Mouse (Mus musculus) heart, embryonic 10.5 days (tissue): ENCODE results near the gene Ugt1a1. TPM values are rescaled to one million over a fixed set of nuclear protein-coding genes. Genes with fewer than 3 reads are reported as not detected.
"Not testable (repeated sequence)": the region's sequence is repeated elsewhere in the genome, so short reads cannot be mapped to it uniquely, and the experiment has no call there.

Source experiments
- DNase-seq: peaks from one replicate; pipeline ENCODE4 v3.0.0-alpha.2; 2017; ENCODE audit warnings: low spot score
- H3K27ac ChIP-seq: fragments of 300-500 bp; sonication (generic); 2 replicates; pipeline ENCODE4 v1.5.1; 2016; ENCODE audit warnings: mild to moderate bottlenecking
- H3K27me3 ChIP-seq: fragments of 300-500 bp; sonication (generic); 2 replicates; pipeline ENCODE4 v1.6.1; 2016; ENCODE audit warnings: mild to moderate bottlenecking; ENCODE audit not compliant: poor library complexity, insufficient read depth, severe bottlenecking
- H3K36me3 ChIP-seq: fragments of 300-500 bp; sonication (generic); 2 replicates; pipeline ENCODE4 v1.6.1; 2016; ENCODE audit warnings: mild to moderate bottlenecking, moderate library complexity
- H3K4me1 ChIP-seq: fragments of 300-500 bp; sonication (generic); 2 replicates; pipeline ENCODE4 v1.6.1; 2016; ENCODE audit warnings: mild to moderate bottlenecking
- H3K4me3 ChIP-seq: fragments of 300-500 bp; sonication (generic); 2 replicates; pipeline ENCODE4 v1.5.1; 2016; ENCODE audit warnings: mild to moderate bottlenecking, moderate library complexity
- H3K9me3 ChIP-seq: fragments of 300-500 bp; sonication (generic); 2 replicates; pipeline ENCODE4 v1.6.1; 2016; ENCODE audit warnings: mild to moderate bottlenecking, moderate library complexity
- WGBS: fragments of 180-500 bp; shearing (Covaris S2); methylation state at CpG from one replicate; pipeline ENCODE4 v1.1.7; 2016; 5-methylcytosine and 5-hydroxymethylcytosine counted together
- polyA plus RNA-seq: library from polyadenylated mRNA; unstranded; fragments of >200 nt; fragmentation: Nextera tagmentation; extraction: Ambion mirVana; gene quantifications from 2 replicates; pipeline ENCODE4 v1.2.1, GENCODE M21; 2016

Ugt1a1 gene
- polyA plus RNA-seq, 1 experiment from 2014 or later = not detected

GRCm38 (mm10) chr1:88223011-88223515 lies 11.3 kb downstream of the Ugt1a1 start:
- not testable (repeated sequence) for H3K27ac ChIP-seq, H3K27me3 ChIP-seq, H3K4me3 ChIP-seq, H3K4me1 ChIP-seq, H3K36me3 ChIP-seq
- peaks cover 28% of the 10 kb centered on the region for H3K9me3 ChIP-seq
- DNase-seq = peak; percentile 79

GRCm38 (mm10) chr1:88223591-88223990 lies 11.8 kb downstream of the Ugt1a1 start:
- Histone ChIP-seq H3K9me3 (peaks cover 34% of the 10 kb centered on the region), H3K27ac (no peak overlapping the region), H3K4me1 (no peaks in the 10 kb centered on the region), H3K4me3 (no peak overlapping the region), H3K36me3 (no peaks in the 10 kb centered on the region), H3K27me3 (no peaks in the 10 kb centered on the region)
- WGBS = 44% methylated on average over 1 of the region's 1 CpGs
- DNase-seq = peak; percentile 86

GRCm38 (mm10) chr1:88224029-88224776 lies 12.4 kb downstream of the Ugt1a1 start:
- Histone ChIP-seq H3K4me1 (no peaks in the 10 kb centered on the region), H3K36me3 (no peaks in the 10 kb centered on the region), H3K27ac (no peak overlapping the region), H3K27me3 (no peaks in the 10 kb centered on the region), H3K4me3 (no peak overlapping the region), H3K9me3 (peaks cover 40% of the 10 kb centered on the region)
- 64% methylated on average over 2 of the region's 2 CpGs for WGBS
- DNase-seq = peak; percentile 80

- H3K4me3 ChIP-seq, H3K4me1 ChIP-seq, H3K27me3 ChIP-seq, H3K27ac ChIP-seq, H3K36me3 ChIP-seq: not testable (repeated sequence)
- peaks cover 51% of the 10 kb centered on the region for H3K9me3 ChIP-seq
- WGBS = 33% methylated on average over 2 of the region's 2 CpGs
- peak; percentile 76 for DNase-seq
Observed at GRCm38 (mm10) chr1:88225301-88225700, 13.5 kb downstream of the Ugt1a1 start.

GRCm38 (mm10) chr1:88225741-88226140 lies 14.0 kb downstream of the Ugt1a1 start:
- no peaks in the 10 kb centered on the region for H3K27me3 ChIP-seq
- DNase-seq = peak; percentile 74
- H3K4me1 ChIP-seq = no peaks in the 10 kb centered on the region
- H3K4me3 ChIP-seq = no peak overlapping the region
- H3K9me3 ChIP-seq = peaks cover 55% of the 10 kb centered on the region
- H3K27ac ChIP-seq = no peak overlapping the region
- H3K36me3 ChIP-seq = no peaks in the 10 kb centered on the region

GRCm38 (mm10) chr1:88226670-88227379 lies 15.1 kb downstream of the Ugt1a1 start, which contains the start of gene Mroh2a:
Mroh2a (plus strand) TSS chr1:88226986.
- no peaks in the 10 kb centered on the region for H3K36me3 ChIP-seq

GRCm38 (mm10) chr1:88227482-88227881 lies 15.7 kb downstream of the Ugt1a1 start:
- H3K27ac ChIP-seq = no peak overlapping the region
- DNase-seq = peak; percentile 78
- H3K9me3 ChIP-seq = peaks cover 72% of the 10 kb centered on the region
- no peaks in the 10 kb centered on the region for H3K27me3 ChIP-seq
- H3K4me1 ChIP-seq = no peaks in the 10 kb centered on the region
- no peaks in the 10 kb centered on the region for H3K36me3 ChIP-seq
- WGBS = 56% methylated on average over 2 of the region's 2 CpGs
- no peak overlapping the region for H3K4me3 ChIP-seq

More at GRCm38 (mm10) chr1:88226670-88227379, 15.1 kb downstream of the Ugt1a1 start, which contains the start of gene Mroh2a:
- peak; percentile 78 for DNase-seq
- Histone ChIP-seq H3K9me3 (peaks cover 65% of the 10 kb centered on the region), H3K4me1 (no peaks in the 10 kb centered on the region), H3K27me3 (no peaks in the 10 kb centered on the region), H3K27ac (no peak within 1 kb of the TSS), H3K4me3 (no peak within 1 kb of the TSS)
- WGBS = 50% methylated on average over 5 of the region's 5 CpGs

GRCm38 (mm10) chr1:88228121-88228520 lies 16.4 kb downstream of the Ugt1a1 start:
- peak; percentile 88 for DNase-seq
- Histone ChIP-seq H3K27ac (no peak overlapping the region), H3K4me3 (no peak overlapping the region), H3K36me3 (no peaks in the 10 kb centered on the region), H3K4me1 (no peaks in the 10 kb centered on the region), H3K27me3 (no peaks in the 10 kb centered on the region), H3K9me3 (peaks cover 78% of the 10 kb centered on the region)
- 64% methylated on average over 7 of the region's 7 CpGs for WGBS

GRCm38 (mm10) chr1:88229566-88229965 lies 17.8 kb downstream of the Ugt1a1 start:
- H3K4me3 ChIP-seq = no peak overlapping the region
- no peaks in the 10 kb centered on the region for H3K27me3 ChIP-seq
- no peak for DNase-seq
- H3K27ac ChIP-seq = no peak overlapping the region
- H3K4me1 ChIP-seq = no peaks in the 10 kb centered on the region
- H3K9me3 ChIP-seq = peaks cover 93% of the 10 kb centered on the region
- no peaks in the 10 kb centered on the region for H3K36me3 ChIP-seq
- 73% methylated on average over 3 of the region's 3 CpGs for WGBS

- H3K27ac ChIP-seq = no peak overlapping the region
- no peaks in the 10 kb centered on the region for H3K36me3 ChIP-seq
- 77% methylated on average over 5 of the region's 5 CpGs for WGBS
- no peaks in the 10 kb centered on the region for H3K27me3 ChIP-seq
- no peak overlapping the region for H3K4me3 ChIP-seq
- H3K4me1 ChIP-seq = no peaks in the 10 kb centered on the region
- no peak for DNase-seq
- H3K9me3 ChIP-seq = peaks cover 97% of the 10 kb centered on the region
Observed at GRCm38 (mm10) chr1:88229986-88230385, 18.2 kb downstream of the Ugt1a1 start.

GRCm38 (mm10) chr1:88230421-88230820 lies 18.7 kb downstream of the Ugt1a1 start:
- Histone ChIP-seq H3K27me3 (no peaks in the 10 kb centered on the region), H3K4me1 (no peaks in the 10 kb centered on the region), H3K9me3 (peaks cover 99% of the 10 kb centered on the region), H3K27ac (no peak overlapping the region), H3K36me3 (no peaks in the 10 kb centered on the region), H3K4me3 (no peak overlapping the region)
- WGBS = 70% methylated on average over 7 of the region's 7 CpGs
- DNase-seq = no peak

GRCm38 (mm10) chr1:88230981-88231802 lies 19.4 kb downstream of the Ugt1a1 start:
- H3K27me3 ChIP-seq = no peaks in the 10 kb centered on the region
- no peak overlapping the region for H3K27ac ChIP-seq
- no peak for DNase-seq
- WGBS = 73% methylated on average over 6 of the region's 6 CpGs
- H3K4me1 ChIP-seq = no peaks in the 10 kb centered on the region
- no peak overlapping the region for H3K4me3 ChIP-seq
- H3K9me3 ChIP-seq = peaks cover 99% of the 10 kb centered on the region
- H3K36me3 ChIP-seq = no peaks in the 10 kb centered on the region
